Mouse (Mus musculus): ENCODE results near the gene Defb19. TPM values are rescaled to one million over a fixed set of nuclear protein-coding genes. Genes with fewer than 3 reads are reported as not detected.

The Defb19 gene
- polyA plus RNA-seq, 1 experiment from 2014 or later, result not detected

Other genes starting within 250 kb of the Defb19 start
- 96.2 and 98.1 TPM in 2 replicates for gene Rbck1, start 247.7 kb downstream of the Defb19 start, polyA plus RNA-seq (2016; fragmentation: Nextera tagmentation; extraction: Ambion mirVana)
- gene Trib3, start 236.3 kb downstream of the Defb19 start, polyA plus RNA-seq (2016; fragmentation: Nextera tagmentation; extraction: Ambion mirVana), result 2.5 and 3.0 TPM in 2 replicates
- 0.87 and 2.5 TPM in 2 replicates for gene Nrsn2, start 203.7 kb downstream of the Defb19 start, polyA plus RNA-seq (2016; fragmentation: Nextera tagmentation; extraction: Ambion mirVana)
- gene Sox12, start 182.2 kb downstream of the Defb19 start, polyA plus RNA-seq (2016; fragmentation: Nextera tagmentation; extraction: Ambion mirVana), result 10.6 and 11.5 TPM in 2 replicates
- gene Zcchc3, start 165.3 kb downstream of the Defb19 start, polyA plus RNA-seq (2016; fragmentation: Nextera tagmentation; extraction: Ambion mirVana), result 53.4 and 58.3 TPM in 2 replicates
- gene 6820408C15Rik, start 164.7 kb downstream of the Defb19 start, polyA plus RNA-seq (2016; fragmentation: Nextera tagmentation; extraction: Ambion mirVana), result 0.43 and 0.71 TPM in 2 replicates
- not detected in 2 replicates for gene Defb23, start 115.7 kb downstream of the Defb19 start, polyA plus RNA-seq (2016; fragmentation: Nextera tagmentation; extraction: Ambion mirVana)
- gene Defb20, start 103.2 kb downstream of the Defb19 start, polyA plus RNA-seq (2016; fragmentation: Nextera tagmentation; extraction: Ambion mirVana), result not detected in 2 replicates
- gene Defb22, start 90.2 kb downstream of the Defb19 start, polyA plus RNA-seq (2016; fragmentation: Nextera tagmentation; extraction: Ambion mirVana), result not detected in 2 replicates
- not detected in 2 replicates for gene Defb26, start 68.6 kb downstream of the Defb19 start, polyA plus RNA-seq (2016; fragmentation: Nextera tagmentation; extraction: Ambion mirVana)
- gene Defb28, start 62.1 kb downstream of the Defb19 start, polyA plus RNA-seq (2016; fragmentation: Nextera tagmentation; extraction: Ambion mirVana), result not detected in 2 replicates
- not detected in 2 replicates for gene Defb29, start 40.2 kb downstream of the Defb19 start, polyA plus RNA-seq (2016; fragmentation: Nextera tagmentation; extraction: Ambion mirVana)
- not detected in 2 replicates for gene Gm17416, start 11.0 kb downstream of the Defb19 start, polyA plus RNA-seq (2016; fragmentation: Nextera tagmentation; extraction: Ambion mirVana)
- not detected in 2 replicates for gene Defb21, start 7.6 kb downstream of the Defb19 start, polyA plus RNA-seq (2016; fragmentation: Nextera tagmentation; extraction: Ambion mirVana)
- gene Defb45, start 19.1 kb upstream of the Defb19 start, polyA plus RNA-seq (2016; fragmentation: Nextera tagmentation; extraction: Ambion mirVana), result not detected in 2 replicates
- gene Defb36, start 24.0 kb upstream of the Defb19 start, polyA plus RNA-seq (2016; fragmentation: Nextera tagmentation; extraction: Ambion mirVana), result not detected in 2 replicates
- 0.70 TPM in 1 of 2 replicates, not detected in the other for gene Defb25, start 42.7 kb upstream of the Defb19 start, polyA plus RNA-seq (2016; fragmentation: Nextera tagmentation; extraction: Ambion mirVana)
- 0.40 and 0.60 TPM in 2 replicates for gene Rem1, start 46.6 kb upstream of the Defb19 start, polyA plus RNA-seq (2016; fragmentation: Nextera tagmentation; extraction: Ambion mirVana)
- gene H13, start 89.1 kb upstream of the Defb19 start, polyA plus RNA-seq (2016; fragmentation: Nextera tagmentation; extraction: Ambion mirVana), result 102 and 110 TPM in 2 replicates
- gene Mcts2, start 106.7 kb upstream of the Defb19 start, polyA plus RNA-seq (2016; fragmentation: Nextera tagmentation; extraction: Ambion mirVana), result 37.6 and 40.2 TPM in 2 replicates
- gene Id1, start 155.9 kb upstream of the Defb19 start, polyA plus RNA-seq (2016; fragmentation: Nextera tagmentation; extraction: Ambion mirVana), result 161 and 182 TPM in 2 replicates
- 9.9 and 10.1 TPM in 2 replicates for gene Cox4i2, start 173.9 kb upstream of the Defb19 start, polyA plus RNA-seq (2016; fragmentation: Nextera tagmentation; extraction: Ambion mirVana)

All from embryonic facial prominence, embryonic 10.5 days (tissue).